Mouse (Mus musculus) lung, embryonic 16.5 days (tissue): ENCODE measurements around the gene Clec9a. TPM values are rescaled to one million over a fixed set of nuclear protein-coding genes. Genes with fewer than 3 reads are reported as not detected.

Source experiments
- ATAC-seq: fragments of 200-750 bp; cut with Nextera tagmentation; 2 replicates; pipeline ENCODE4 v1.8.0; 2017; ENCODE audit warnings: low read depth, mild to moderate bottlenecking, moderate library complexity
- H3K27ac ChIP-seq: fragments of 300-500 bp; sonication (generic); 2 replicates; pipeline ENCODE4 v1.5.1; 2014; ENCODE audit warnings: mild to moderate bottlenecking, control low read depth, low read length
- H3K27me3 ChIP-seq: fragments of 300-500 bp; sonication (generic); 2 replicates; pipeline ENCODE4 v1.6.1; 2014; ENCODE audit warnings: low read depth, low read length, mixed read lengths; ENCODE audit not compliant: control insufficient read depth, insufficient read depth
- H3K36me3 ChIP-seq: fragments of 300-500 bp; sonication (generic); 2 replicates; pipeline ENCODE4 v1.6.1; 2014; ENCODE audit warnings: low read length; ENCODE audit not compliant: control insufficient read depth, insufficient read depth
- H3K4me1 ChIP-seq: fragments of 300-500 bp; sonication (generic); replicated peaks from 2 replicates; pipeline ENCODE4 v1.6.1; 2014; ENCODE audit warnings: low read length, mixed read lengths; ENCODE audit not compliant: control insufficient read depth, insufficient read depth
- H3K4me2 ChIP-seq: fragments of 300-500 bp; sonication (generic); 2 replicates; pipeline ENCODE4 v1.6.1; 2014; ENCODE audit warnings: low read depth, low read length, control low read depth
- H3K4me3 ChIP-seq: fragments of 300-500 bp; sonication (generic); 2 replicates; pipeline ENCODE4 v1.5.1; 2014; ENCODE audit warnings: mild to moderate bottlenecking, low read length, control low read depth
- H3K9ac ChIP-seq: fragments of 300-500 bp; sonication (generic); 2 replicates; pipeline ENCODE4 v1.6.1; 2014; ENCODE audit warnings: low read length, control low read depth
- H3K9me3 ChIP-seq: fragments of 300-500 bp; sonication (generic); 2 replicates; pipeline ENCODE4 v1.6.1; 2016; ENCODE audit warnings: low read length; ENCODE audit not compliant: control insufficient read depth
- WGBS: fragments of 180-500 bp; shearing (Covaris S2); extraction: QIAGEN DNeasy Blood & Tissue Kit; methylation state at CpG from one replicate; pipeline ENCODE4 v1.1.7; 2014; 5-methylcytosine and 5-hydroxymethylcytosine counted together
- polyA plus RNA-seq: library from polyadenylated mRNA; unstranded; fragments of >200 nt; fragmentation: Nextera tagmentation; extraction: Ambion mirVana; gene quantifications from 2 replicates; pipeline ENCODE4 v1.2.1, GENCODE M21; 2015

Clec9a gene
- polyA plus RNA-seq, 1 experiment from 2014 or later = 1.6 TPM

DNA sequence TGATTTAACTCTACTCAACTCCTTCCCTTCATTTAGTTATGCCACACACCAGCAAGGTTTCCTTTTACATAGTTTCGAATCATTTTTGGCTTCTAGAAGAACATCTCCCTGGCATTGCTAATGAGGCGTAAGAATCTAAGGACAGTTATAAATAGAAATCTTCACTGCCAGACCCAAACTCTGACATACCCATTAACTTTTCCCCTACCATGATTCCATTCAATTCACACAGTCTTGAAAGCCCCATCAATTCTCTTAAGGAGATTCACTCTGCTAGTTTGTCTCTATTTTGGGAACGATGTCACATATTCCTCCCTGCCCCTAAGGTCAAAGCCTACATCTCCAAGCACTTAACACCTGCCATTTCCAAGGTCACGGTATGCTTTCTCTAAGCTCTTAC is 23.7 kb upstream of the Clec9a start:
- Histone ChIP-seq H3K4me3 (no peak overlapping the region), H3K27me3 (no peaks in the 10 kb centered on the region), H3K9ac (no peak overlapping the region), H3K9me3 (no peaks in the 10 kb centered on the region), H3K4me2 (no peak overlapping the region), H3K36me3 (no peaks in the 10 kb centered on the region), H3K27ac (no peak overlapping the region), H3K4me1 (no peaks in the 10 kb centered on the region)
- WGBS = 82% methylated on average over 4 of the region's 4 CpGs
- ATAC-seq = no peak

- H3K27me3 ChIP-seq = no peaks in the 10 kb centered on the region
- ATAC-seq = no peak
- no peaks in the 10 kb centered on the region for H3K9me3 ChIP-seq
- no peaks in the 10 kb centered on the region for H3K36me3 ChIP-seq
- 75% methylated on average over 2 of the region's 2 CpGs for WGBS
- no peak within 1 kb of the TSS for H3K4me3 ChIP-seq
- no peak within 1 kb of the TSS for H3K9ac ChIP-seq
- H3K4me2 ChIP-seq = no peak within 1 kb of the TSS
- no peak within 1 kb of the TSS for H3K27ac ChIP-seq
- no peaks in the 10 kb centered on the region for H3K4me1 ChIP-seq
These were observed 22.9 kb upstream of the Clec9a start, which contains the start of gene Clec12b for GRCm38 (mm10) chr6:129385774-129386173. TSS of gene Clec12b (minus strand) at chr6:129385874.

- no peaks in the 10 kb centered on the region for H3K36me3 ChIP-seq
- no peak overlapping the region for H3K9ac ChIP-seq
- WGBS = 15% methylated on average over 2 of the region's 2 CpGs
- H3K4me1 ChIP-seq = no peaks in the 10 kb centered on the region
- H3K9me3 ChIP-seq = no peaks in the 10 kb centered on the region
- no peak overlapping the region for H3K27ac ChIP-seq
- ATAC-seq = no peak
- H3K4me2 ChIP-seq = no peak overlapping the region
- H3K4me3 ChIP-seq = no peak overlapping the region
- no peaks in the 10 kb centered on the region for H3K27me3 ChIP-seq
These were observed 15.5 kb upstream of the Clec9a start for GRCm38 (mm10) chr6:129393087-129393720.

DNA sequence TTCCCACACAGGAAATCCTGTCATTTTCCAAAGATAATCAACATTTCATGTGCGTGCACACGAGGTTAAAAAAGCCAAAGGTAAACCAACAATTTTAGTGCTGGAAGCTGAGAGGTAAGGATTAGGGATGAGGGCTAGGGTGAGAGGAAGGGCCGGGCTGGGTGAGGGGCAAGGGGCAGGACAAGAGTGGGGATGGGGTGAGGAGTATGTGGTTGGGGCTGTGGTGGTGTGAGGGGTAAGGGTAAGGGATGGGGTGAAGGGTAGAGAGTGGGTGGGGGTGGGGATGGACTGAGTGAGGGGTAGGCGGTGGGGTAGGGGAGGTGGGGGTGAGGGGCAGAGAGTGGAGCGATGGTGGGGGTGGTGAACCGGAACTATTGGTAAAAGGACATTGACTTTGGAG is 14.9 kb upstream of the Clec9a start:
- no peaks in the 10 kb centered on the region for H3K36me3 ChIP-seq
- ATAC-seq = 0 out of 2 replicates have a peak, but pooled peaks have one; percentile 45
- no peak overlapping the region for H3K4me3 ChIP-seq
- H3K27ac ChIP-seq = no peak overlapping the region
- H3K4me2 ChIP-seq = no peak overlapping the region
- 59% methylated on average over 6 of the region's 6 CpGs for WGBS
- H3K27me3 ChIP-seq = no peaks in the 10 kb centered on the region
- H3K9me3 ChIP-seq = no peaks in the 10 kb centered on the region
- H3K4me1 ChIP-seq = no peaks in the 10 kb centered on the region
- H3K9ac ChIP-seq = no peak overlapping the region

- Histone ChIP-seq H3K27ac (no peak within 1 kb of the TSS), H3K36me3 (no peaks in the 10 kb centered on the region), H3K4me1 (no peaks in the 10 kb centered on the region; the same call in 1 of the 2 replicates), H3K9ac (no peak within 1 kb of the TSS), H3K4me2 (no peak within 1 kb of the TSS), H3K4me3 (no peak within 1 kb of the TSS), H3K9me3 (no peaks in the 10 kb centered on the region), H3K27me3 (no peaks in the 10 kb centered on the region)
- WGBS = 70% methylated on average over 8 of the region's 8 CpGs
- no peak for ATAC-seq
These were observed 11.7 kb upstream of the Clec9a start, which contains the start of gene Clec1b for GRCm38 (mm10) chr6:129396997-129397396. TSS of gene Clec1b (plus strand) at chr6:129397297.

- no peaks in the 10 kb centered on the region for H3K27me3 ChIP-seq
- H3K4me3 ChIP-seq = no peak overlapping the region
- no peak overlapping the region for H3K27ac ChIP-seq
- no peak overlapping the region for H3K4me2 ChIP-seq
- H3K4me1 ChIP-seq = no peaks in the 10 kb centered on the region; the same call in 1 of the 2 replicates
- H3K36me3 ChIP-seq = no peaks in the 10 kb centered on the region
- 30% methylated on average over 6 of the region's 6 CpGs for WGBS
- H3K9me3 ChIP-seq = no peaks in the 10 kb centered on the region
- H3K9ac ChIP-seq = no peak overlapping the region
- peak; percentile 54 for ATAC-seq
These were observed 8.7 kb upstream of the Clec9a start for GRCm38 (mm10) chr6:129399945-129400344.

DNA sequence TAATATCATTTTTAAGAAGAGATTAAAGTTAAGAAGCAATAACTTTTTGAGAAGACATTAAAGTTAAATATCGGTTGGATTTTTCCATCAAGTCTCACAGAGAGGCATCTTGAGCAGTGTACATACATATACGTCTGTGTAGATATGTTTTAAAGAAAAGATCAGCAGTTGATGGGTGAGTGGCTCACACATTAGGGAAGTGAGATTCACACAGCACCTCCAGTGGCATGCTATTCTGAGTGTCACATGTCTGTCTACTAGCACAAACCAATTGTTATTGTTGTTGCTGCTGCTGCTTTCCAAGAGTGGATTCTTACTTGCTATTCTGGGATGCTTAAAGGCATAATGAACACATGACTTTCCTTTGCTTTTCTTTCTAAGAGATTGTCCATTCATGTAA is 6.3 kb upstream of the Clec9a start:
- 84% methylated on average over 2 of the region's 2 CpGs for WGBS
- H3K27me3 ChIP-seq = no peaks in the 10 kb centered on the region
- ATAC-seq = no peak
- H3K4me1 ChIP-seq = peaks cover 2% of the 10 kb centered on the region; the same call in 1 of the 2 replicates
- no peak overlapping the region for H3K9ac ChIP-seq
- no peak overlapping the region for H3K27ac ChIP-seq
- no peak overlapping the region for H3K4me3 ChIP-seq
- H3K4me2 ChIP-seq = no peak overlapping the region
- no peaks in the 10 kb centered on the region for H3K9me3 ChIP-seq
- no peaks in the 10 kb centered on the region for H3K36me3 ChIP-seq

DNA sequence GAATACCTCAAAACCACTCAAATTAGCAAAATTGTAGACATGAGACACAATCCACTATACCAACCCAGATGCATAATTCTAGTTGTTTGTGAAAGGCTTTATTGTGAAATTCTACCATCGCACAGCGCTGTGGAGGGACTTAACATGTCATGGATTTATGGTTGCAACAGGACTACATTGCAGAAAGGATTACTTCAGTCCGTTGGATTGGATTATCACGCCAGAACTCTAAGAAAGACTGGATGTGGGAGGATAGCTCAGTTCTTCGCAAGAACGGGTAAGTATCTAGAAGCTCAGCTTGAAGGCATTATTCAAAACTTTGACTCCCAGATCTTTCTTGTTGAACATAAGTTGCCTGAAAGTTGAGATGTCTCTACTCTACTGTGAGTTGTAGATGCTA is 5.3 kb upstream of the Clec9a start:
- Histone ChIP-seq H3K9me3 (no peaks in the 10 kb centered on the region), H3K4me1 (peaks cover 2% of the 10 kb centered on the region; the same call in 1 of the 2 replicates), H3K9ac (no peak overlapping the region), H3K4me3 (no peak overlapping the region), H3K4me2 (no peak overlapping the region), H3K36me3 (no peaks in the 10 kb centered on the region), H3K27ac (no peak overlapping the region), H3K27me3 (no peaks in the 10 kb centered on the region)
- WGBS = 84% methylated on average over 6 of the region's 6 CpGs
- ATAC-seq = no peak

DNA sequence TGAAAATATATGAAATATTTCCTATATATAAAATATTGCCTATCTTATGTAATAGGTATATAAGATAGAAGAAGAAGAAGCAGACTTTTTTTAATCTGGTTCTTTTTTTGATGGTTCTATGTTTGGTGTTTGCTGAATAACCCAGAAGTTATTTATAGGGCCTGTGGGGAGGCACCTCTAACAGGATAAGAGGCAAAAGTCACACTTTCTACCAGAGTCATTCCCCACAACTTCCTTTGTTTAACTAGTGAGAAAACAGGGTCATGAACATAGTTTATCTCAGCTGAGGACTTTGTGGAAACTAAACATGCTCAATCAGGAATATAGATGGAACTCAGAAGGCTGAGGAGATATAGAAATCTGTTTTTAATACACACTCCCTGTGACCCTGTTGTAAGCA is 2.7 kb upstream of the Clec9a start:
- no peak overlapping the region for H3K27ac ChIP-seq
- no peak overlapping the region for H3K4me3 ChIP-seq
- ATAC-seq = no peak

More for the DNA sequence above, 2.7 kb upstream of the Clec9a start:
- Histone ChIP-seq H3K27me3 (no peaks in the 10 kb centered on the region), H3K9me3 (no peaks in the 10 kb centered on the region), H3K4me1 (peaks cover 2% of the 10 kb centered on the region; the same call in 1 of the 2 replicates), H3K4me2 (no peak overlapping the region), H3K9ac (no peak overlapping the region), H3K36me3 (no peaks in the 10 kb centered on the region)
